Mouse (Mus musculus): ENCODE data around the gene Emb.

DNA sequence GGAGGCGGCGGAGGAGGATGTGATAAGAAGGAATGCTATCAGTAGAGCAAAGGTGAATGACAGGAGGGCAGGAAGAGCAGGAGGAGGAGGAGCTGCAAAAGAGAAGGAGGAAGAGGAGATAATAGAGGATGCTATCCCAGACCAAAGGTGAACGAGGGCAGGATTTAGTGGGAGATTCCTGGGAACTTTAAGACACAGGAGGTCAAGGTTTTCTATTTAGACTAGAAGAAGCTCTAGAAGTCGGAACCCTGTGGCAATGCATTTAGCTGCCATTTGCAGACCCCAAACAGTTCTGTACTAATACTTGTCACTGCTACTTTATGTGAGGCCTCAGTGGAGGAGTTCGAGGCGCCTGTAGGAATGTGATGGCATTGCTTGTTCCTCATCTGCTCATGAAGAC is at the start of gene Emb:
- TF ChIP-seq CTCF (IDR thresholded peaks at IDR 0.05; ENCODE audit: insufficient read depth, low read depth, low read length) (no peak), POLR2A (IDR thresholded peaks at IDR 0.05; ENCODE audit: insufficient read depth, low read depth, low read length) (no peak)

Data from olfactory bulb, adult 2 months (tissue).